Comparison of ENCODE assay signal across 8 mouse cellular contexts in genomic region chr13:63046206-63047020, GRCm38 (mm10).
A peak's percentile ranks its signal among the peaks of the same experiment; 100 is the strongest.
DNase-seq lines count a peak whose midpoint lies in the region; ATAC-seq lines count a peak whose summit lies in the region.

No protein-coding gene starts in this region.

- 48% methylated on average over 7 of the region's 7 CpGs for WGBS in embryonic facial prominence, embryonic 10.5 days
- WGBS in kidney, embryonic 16.5 days: 38% methylated on average over 7 of the region's 7 CpGs
- WGBS in liver, embryonic 13.5 days (ENCODE audit: insufficient replicate concordance): 40% methylated on average over 7 of the region's 7 CpGs
- 49% methylated on average over 7 of the region's 7 CpGs for WGBS in neural tube, embryonic 12.5 days

- peak overlapping the region; percentile 57; the same call in 1 of the 2 replicates for H3K27ac ChIP-seq in embryonic facial prominence, embryonic 10.5 days (replicated peaks)
- no peak overlapping the region; the same call in 1 of the 2 replicates for H3K27ac ChIP-seq in kidney, embryonic 16.5 days (ENCODE audit: low read length)
- H3K27ac ChIP-seq in liver, embryonic 13.5 days: no peak overlapping the region
- H3K27ac ChIP-seq in neural tube, embryonic 12.5 days: no peak overlapping the region

- peak; percentile 43 for DNase-seq in A20 (ENCODE audit: low read depth, low spot score)
- peak; percentile 83 for DNase-seq in adrenal gland, postnatal 10 days
- peak; percentile 71 for DNase-seq in embryonic facial prominence, embryonic 10.5 days (ENCODE audit: low spot score)
- DNase-seq in heart, adult 8-10 months (ENCODE audit: low spot score): peak; percentile 81
- DNase-seq in liver, embryonic 13.5 days: peak; percentile 13
- DNase-seq in testis, postnatal 10 days (ENCODE audit: low spot score): peak; percentile 84

- H3K36me3 ChIP-seq in embryonic facial prominence, embryonic 10.5 days (replicated peaks): no peaks in the 10 kb centered on the region
- H3K36me3 ChIP-seq in kidney, embryonic 16.5 days (ENCODE audit: insufficient read depth, low read length): no peaks in the 10 kb centered on the region
- H3K36me3 ChIP-seq in liver, embryonic 13.5 days: no peaks in the 10 kb centered on the region
- H3K36me3 ChIP-seq in neural tube, embryonic 12.5 days: no peaks in the 10 kb centered on the region

- no peak overlapping the region for H3K9ac ChIP-seq in kidney, embryonic 16.5 days (replicated peaks; ENCODE audit: low read length)
- no peak overlapping the region for H3K9ac ChIP-seq in liver, embryonic 13.5 days
- no peak overlapping the region for H3K9ac ChIP-seq in neural tube, embryonic 12.5 days

- H3K4me2 ChIP-seq in kidney, embryonic 16.5 days (replicated peaks; ENCODE audit: low read depth, low read length): no peak overlapping the region
- no peak overlapping the region for H3K4me2 ChIP-seq in liver, embryonic 13.5 days
- H3K4me2 ChIP-seq in neural tube, embryonic 12.5 days (replicated peaks): no peak overlapping the region

- peak; percentile 92 for ATAC-seq in kidney, embryonic 16.5 days (ENCODE audit: low FRiP score, low TSS enrichment)
- no peak for ATAC-seq in liver, embryonic 13.5 days (ENCODE audit: low read depth)
- ATAC-seq in neural tube, embryonic 12.5 days (ENCODE audit: low FRiP score, low read depth): peak; percentile 63

- peaks cover 20% of the 10 kb centered on the region for H3K4me1 ChIP-seq in embryonic facial prominence, embryonic 10.5 days
- H3K4me1 ChIP-seq in kidney, embryonic 16.5 days (ENCODE audit: insufficient read depth, low read length): peaks cover 7% of the 10 kb centered on the region
- H3K4me1 ChIP-seq in liver, embryonic 13.5 days (replicated peaks): no peaks in the 10 kb centered on the region
- H3K4me1 ChIP-seq in neural tube, embryonic 12.5 days: 0 out of 2 replicates have a peak, but pooled peaks cover 3% of the 10 kb centered on the region

- H3K27me3 ChIP-seq in embryonic facial prominence, embryonic 10.5 days (replicated peaks; ENCODE audit: low read depth, poor library complexity, severe bottlenecking): no peaks in the 10 kb centered on the region
- H3K27me3 ChIP-seq in kidney, embryonic 16.5 days (ENCODE audit: insufficient read depth, low read length): no peaks in the 10 kb centered on the region
- H3K27me3 ChIP-seq in liver, embryonic 13.5 days: no peaks in the 10 kb centered on the region
- no peaks in the 10 kb centered on the region for H3K27me3 ChIP-seq in neural tube, embryonic 12.5 days (replicated peaks)

- 0 out of 2 replicates have a peak, but pooled peaks cover 5% of the 10 kb centered on the region for H3K9me3 ChIP-seq in embryonic facial prominence, embryonic 10.5 days
- no peaks in the 10 kb centered on the region for H3K9me3 ChIP-seq in kidney, embryonic 16.5 days (ENCODE audit: low read length)
- H3K9me3 ChIP-seq in liver, embryonic 13.5 days (replicated peaks): no peaks in the 10 kb centered on the region
- H3K9me3 ChIP-seq in neural tube, embryonic 12.5 days: no peaks in the 10 kb centered on the region

- no peak overlapping the region for H3K4me3 ChIP-seq in embryonic facial prominence, embryonic 10.5 days
- no peak overlapping the region for H3K4me3 ChIP-seq in kidney, embryonic 16.5 days (ENCODE audit: low read length)
- no peak overlapping the region for H3K4me3 ChIP-seq in liver, embryonic 13.5 days (replicated peaks)
- H3K4me3 ChIP-seq in neural tube, embryonic 12.5 days: no peak overlapping the region

Comparison
In these comparisons a context has a peak if more than half of its experiments do, and no peak if none do; other contexts are left out.
1. DNase-seq: peak in every context shown above with its lines; median percentile 84 in testis, postnatal 10 days; 83 in adrenal gland, postnatal 10 days; 81 in heart, adult 8-10 months; 71 in embryonic facial prominence, embryonic 10.5 days; 43 in A20; 13 in liver, embryonic 13.5 days.